Mouse (Mus musculus) central nervous system, embryonic 18 days (tissue): ENCODE data around the gene 1700113H08Rik. TPM values are rescaled to one million over a fixed set of nuclear protein-coding genes. Genes with fewer than 3 reads are reported as not detected.

Experiments
- polyA plus RNA-seq: library from polyadenylated mRNA; depleted of rRNA; stranded (reverse); fragments of >200 nt; gene quantifications from 2 replicates; pipeline ENCODE4 v1.2.3, GENCODE M21; 2012; rRNA removed

1700113H08Rik gene
- 0.14 and 0.17 TPM in 2 replicates for polyA plus RNA-seq

DNA sequence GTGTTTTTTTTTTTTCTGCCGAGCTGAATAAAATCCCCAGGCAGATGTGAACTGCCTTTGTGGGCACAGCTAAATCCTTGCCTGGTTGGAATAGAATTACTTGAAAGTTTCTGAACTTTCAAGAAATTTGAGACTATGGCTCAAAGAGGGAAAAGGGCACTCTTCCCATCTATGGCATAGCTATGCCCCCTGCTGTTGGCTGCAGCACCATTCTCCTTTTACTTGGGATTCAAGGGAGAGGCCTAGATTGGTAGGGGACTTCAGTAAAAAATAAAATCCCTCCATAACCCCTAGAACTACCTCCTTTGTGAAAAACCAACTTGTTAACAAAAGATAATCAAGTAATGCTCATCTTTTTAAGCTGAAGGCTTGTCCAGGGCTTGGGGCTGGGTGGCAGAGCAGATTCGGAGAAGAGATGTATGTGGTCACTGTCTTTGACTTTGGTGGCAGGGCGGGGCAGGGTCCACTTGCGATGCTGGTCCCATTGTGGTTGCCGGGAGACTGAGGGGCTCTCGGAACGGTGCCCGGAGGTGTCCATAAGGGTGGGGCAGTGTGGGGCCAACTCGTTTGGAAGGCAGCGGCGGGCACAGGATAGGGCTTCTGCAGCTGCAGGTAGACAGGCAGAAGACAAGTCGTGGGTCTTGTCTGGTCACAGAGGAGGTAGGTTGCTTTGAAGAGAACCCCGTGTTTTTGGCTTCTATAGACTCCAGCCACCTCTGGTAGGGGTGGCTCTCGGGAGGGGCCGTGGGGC is at the start of gene 1700113H08Rik:
Gene 1700113H08Rik (plus strand): TSS at position 546 of the 751 bp plus-strand sequence.

Other genes with a start within 250 kb of the 1700113H08Rik start
- gene Stab2, start 50.0 kb upstream of the 1700113H08Rik start, polyA plus RNA-seq, result 0.21 and 0.40 TPM in 2 replicates